Mouse (Mus musculus): ENCODE data around the gene Frzb. TPM values are rescaled to one million over a fixed set of nuclear protein-coding genes. Genes with fewer than 3 reads are reported as not detected.
A peak's percentile ranks its signal among the peaks of the same experiment; 100 is the strongest.

Frzb gene
- polyA plus RNA-seq, 1 experiment from 2014 or later = 0.24 TPM

- H3K36me3 ChIP-seq (ENCODE audit: insufficient read depth, low read length) = no peaks in the 10 kb centered on the region
- H3K4me1 ChIP-seq (ENCODE audit: insufficient read depth, low read depth, low read length) = no peaks in the 10 kb centered on the region
- no peaks in the 10 kb centered on the region for H3K9me3 ChIP-seq (ENCODE audit: low read length)
- no peaks in the 10 kb centered on the region for H3K27me3 ChIP-seq (replicated peaks; ENCODE audit: insufficient read depth, low read length)
- 0 out of 2 replicates have a peak overlapping the region, but pooled peaks have one; percentile 11 for H3K4me2 ChIP-seq (replicated peaks; ENCODE audit: low read depth, low read length)
- H3K4me3 ChIP-seq (ENCODE audit: low read depth, low read length) = no peak overlapping the region
- H3K27ac ChIP-seq (ENCODE audit: low read length) = no peak overlapping the region
- TF ChIP-seq CTCF (IDR thresholded peaks at IDR 0.05) = no peak
- no peak for TF ChIP-seq EP300 (IDR thresholded peaks at IDR 0.05)
- ATAC-seq = no peak
- no peak overlapping the region for H3K9ac ChIP-seq (replicated peaks; ENCODE audit: low read depth)
- WGBS = 73% methylated on average over 18 of the region's 18 CpGs
- no peak for DNase-seq (ENCODE audit: low spot score)
These were observed 34.3 kb downstream of the Frzb start for GRCm38 (mm10) chr2:80413124-80413523.

DNA sequence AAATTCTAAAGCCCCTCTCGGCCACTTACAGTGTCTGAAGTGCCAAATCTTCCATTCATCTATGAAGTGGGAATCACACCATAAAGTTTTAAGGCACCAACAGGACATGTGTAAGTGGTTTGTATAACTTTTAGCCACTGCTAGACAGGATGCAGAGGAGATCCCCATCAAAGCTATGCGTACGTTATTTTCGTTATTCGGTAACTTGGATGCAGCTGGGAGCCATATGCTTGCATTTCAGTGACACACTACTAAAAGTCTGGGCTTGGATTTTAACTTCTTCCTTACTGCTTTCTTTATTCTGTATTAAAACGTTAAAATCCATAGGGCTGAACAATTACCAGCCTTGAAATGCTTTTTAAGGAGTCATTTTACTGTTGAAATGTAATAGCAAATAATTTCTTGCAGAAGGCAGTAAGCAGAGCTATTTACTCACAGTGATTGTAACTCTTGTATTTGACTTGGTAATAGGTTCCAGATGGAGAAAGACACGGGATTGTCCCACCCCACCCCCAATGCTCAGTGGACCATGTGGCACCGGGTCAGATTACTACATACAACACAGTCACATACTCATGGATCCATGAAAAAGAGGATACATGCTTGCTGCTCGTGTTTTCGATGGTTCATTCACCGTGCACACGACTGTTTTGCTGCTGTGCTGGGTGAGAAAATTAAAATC is 37.4 kb downstream of the Frzb start:
- no peak overlapping the region for H3K4me2 ChIP-seq (replicated peaks; ENCODE audit: low read depth, low read length)
- no peaks in the 10 kb centered on the region for H3K4me1 ChIP-seq (ENCODE audit: insufficient read depth, low read depth, low read length)
- DNase-seq (ENCODE audit: low spot score) (no peak), ATAC-seq (no peak)
- H3K9me3 ChIP-seq (ENCODE audit: low read length) = no peaks in the 10 kb centered on the region
- TF ChIP-seq CTCF (IDR thresholded peaks at IDR 0.05) = no peak
- no peak for TF ChIP-seq EP300 (IDR thresholded peaks at IDR 0.05)
- no peaks in the 10 kb centered on the region for H3K27me3 ChIP-seq (replicated peaks; ENCODE audit: insufficient read depth, low read length)
- H3K9ac ChIP-seq (replicated peaks; ENCODE audit: low read depth) = no peak overlapping the region
- no peak overlapping the region for H3K27ac ChIP-seq (ENCODE audit: low read length)
- 69% methylated on average over 12 of the region's 12 CpGs for WGBS
- H3K4me3 ChIP-seq (ENCODE audit: low read depth, low read length) = no peak overlapping the region
- no peaks in the 10 kb centered on the region for H3K36me3 ChIP-seq (ENCODE audit: insufficient read depth, low read length)

DNA sequence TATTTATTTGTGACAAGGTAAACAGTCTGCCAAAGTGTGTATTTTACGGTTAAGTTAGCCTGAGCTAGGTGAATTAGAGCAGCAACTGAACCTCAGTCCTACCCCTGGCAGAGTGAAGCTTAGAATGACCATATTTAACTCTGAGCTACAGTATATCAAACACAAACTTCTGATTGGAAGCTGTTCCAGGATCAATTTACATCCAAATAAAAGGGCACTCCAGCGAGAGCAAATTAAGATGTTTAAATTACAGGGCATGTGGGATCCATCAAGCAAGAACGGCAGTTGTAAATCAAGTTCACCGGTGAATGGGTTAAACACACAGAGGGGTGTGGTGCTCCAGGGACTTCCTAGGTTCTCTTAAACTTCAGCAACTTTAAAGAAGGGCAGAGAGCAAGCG is 42.7 kb downstream of the Frzb start:
- WGBS = 13% methylated on average over 5 of the region's 5 CpGs
- no peak overlapping the region for H3K27ac ChIP-seq (ENCODE audit: low read length)
- no peak overlapping the region for H3K4me3 ChIP-seq (ENCODE audit: low read depth, low read length)
- H3K9ac ChIP-seq (replicated peaks; ENCODE audit: low read depth) = no peak overlapping the region
- no peaks in the 10 kb centered on the region for H3K27me3 ChIP-seq (replicated peaks; ENCODE audit: insufficient read depth, low read length)
- TF ChIP-seq EP300 (IDR thresholded peaks at IDR 0.05) (no peak), CTCF (IDR thresholded peaks at IDR 0.05) (no peak)
- no peaks in the 10 kb centered on the region for H3K4me1 ChIP-seq (ENCODE audit: insufficient read depth, low read depth, low read length)
- DNase-seq (ENCODE audit: low spot score) (no peak), ATAC-seq (no peak)
- no peaks in the 10 kb centered on the region for H3K9me3 ChIP-seq (ENCODE audit: low read length)
- no peak overlapping the region for H3K4me2 ChIP-seq (replicated peaks; ENCODE audit: low read depth, low read length)
- H3K36me3 ChIP-seq (ENCODE audit: insufficient read depth, low read length) = no peaks in the 10 kb centered on the region

- ATAC-seq (no peak), DNase-seq (ENCODE audit: low spot score) (no peak)
- Histone ChIP-seq H3K27ac (ENCODE audit: low read length) (no peak overlapping the region), H3K4me1 (ENCODE audit: insufficient read depth, low read depth, low read length) (no peaks in the 10 kb centered on the region), H3K9me3 (ENCODE audit: low read length) (no peaks in the 10 kb centered on the region), H3K4me2 (replicated peaks; ENCODE audit: low read depth, low read length) (no peak overlapping the region), H3K4me3 (ENCODE audit: low read depth, low read length) (no peak overlapping the region), H3K27me3 (replicated peaks; ENCODE audit: insufficient read depth, low read length) (no peaks in the 10 kb centered on the region), H3K36me3 (ENCODE audit: insufficient read depth, low read length) (no peaks in the 10 kb centered on the region), H3K9ac (replicated peaks; ENCODE audit: low read depth) (no peak overlapping the region)
- TF ChIP-seq EP300 (IDR thresholded peaks at IDR 0.05) = no peak
- no peak for TF ChIP-seq CTCF (IDR thresholded peaks at IDR 0.05)
- 45% methylated on average over 3 of the region's 3 CpGs for WGBS
These were observed 48.8 kb downstream of the Frzb start for GRCm38 (mm10) chr2:80398595-80399099.

DNA sequence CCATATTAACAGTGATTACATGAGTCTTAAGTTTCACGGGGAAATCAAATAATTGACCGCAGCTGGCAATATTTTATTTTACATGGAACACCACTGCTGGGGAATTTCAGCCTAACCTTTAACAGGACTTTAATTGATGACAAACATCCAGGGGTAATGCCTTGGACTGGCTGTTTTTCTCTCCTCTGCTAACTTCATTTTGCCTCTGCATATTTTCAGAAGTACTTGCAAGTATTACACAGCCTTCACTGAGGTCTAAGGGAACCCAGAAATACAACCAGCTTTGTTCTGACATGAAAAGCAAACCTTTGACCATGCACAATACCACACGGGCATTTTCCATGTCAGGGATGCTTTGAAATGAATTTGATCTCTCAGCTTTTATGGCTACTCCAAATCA is 50.6 kb downstream of the Frzb start:
- TF ChIP-seq CTCF (IDR thresholded peaks at IDR 0.05) (no peak), EP300 (IDR thresholded peaks at IDR 0.05) (no peak)
- WGBS = 52% methylated on average over 3 of the region's 3 CpGs
- no peak for ATAC-seq

GRCm38 (mm10) chr2:80396057-80396456 is 51.4 kb downstream of the Frzb start:
- DNase-seq (ENCODE audit: low spot score) (no peak), ATAC-seq (no peak)
- Histone ChIP-seq H3K27ac (ENCODE audit: low read length) (no peak overlapping the region), H3K36me3 (ENCODE audit: insufficient read depth, low read length) (no peaks in the 10 kb centered on the region), H3K4me2 (replicated peaks; ENCODE audit: low read depth, low read length) (no peak overlapping the region), H3K4me3 (ENCODE audit: low read depth, low read length) (no peak overlapping the region), H3K4me1 (ENCODE audit: insufficient read depth, low read depth, low read length) (no peaks in the 10 kb centered on the region), H3K27me3 (replicated peaks; ENCODE audit: insufficient read depth, low read length) (no peaks in the 10 kb centered on the region), H3K9ac (replicated peaks; ENCODE audit: low read depth) (no peak overlapping the region), H3K9me3 (ENCODE audit: low read length) (no peaks in the 10 kb centered on the region)
- TF ChIP-seq EP300 (IDR thresholded peaks at IDR 0.05) = no peak
- TF ChIP-seq CTCF (IDR thresholded peaks at IDR 0.05) = no peak
- WGBS = 55% methylated on average over 7 of the region's 7 CpGs

More for the DNA sequence above, 50.6 kb downstream of the Frzb start:
- no peaks in the 10 kb centered on the region for H3K36me3 ChIP-seq (ENCODE audit: insufficient read depth, low read length)
- H3K27ac ChIP-seq (ENCODE audit: low read length) = no peak overlapping the region
- H3K4me1 ChIP-seq (ENCODE audit: insufficient read depth, low read depth, low read length) = no peaks in the 10 kb centered on the region
- no peak overlapping the region for H3K9ac ChIP-seq (replicated peaks; ENCODE audit: low read depth)
- no peak overlapping the region for H3K4me3 ChIP-seq (ENCODE audit: low read depth, low read length)
- no peak overlapping the region for H3K4me2 ChIP-seq (replicated peaks; ENCODE audit: low read depth, low read length)
- H3K27me3 ChIP-seq (replicated peaks; ENCODE audit: insufficient read depth, low read length) = no peaks in the 10 kb centered on the region
- H3K9me3 ChIP-seq (ENCODE audit: low read length) = no peaks in the 10 kb centered on the region
- DNase-seq (ENCODE audit: low spot score) = no peak
